Mouse (Mus musculus): ENCODE measurements at regions not wholly inside any gene's neighbourhood (a gene's known extent, or its start where the extent isn't known, plus 50 kb on each side); places are given as distances from the start of the nearest gene placed in this dataset.

DNA sequence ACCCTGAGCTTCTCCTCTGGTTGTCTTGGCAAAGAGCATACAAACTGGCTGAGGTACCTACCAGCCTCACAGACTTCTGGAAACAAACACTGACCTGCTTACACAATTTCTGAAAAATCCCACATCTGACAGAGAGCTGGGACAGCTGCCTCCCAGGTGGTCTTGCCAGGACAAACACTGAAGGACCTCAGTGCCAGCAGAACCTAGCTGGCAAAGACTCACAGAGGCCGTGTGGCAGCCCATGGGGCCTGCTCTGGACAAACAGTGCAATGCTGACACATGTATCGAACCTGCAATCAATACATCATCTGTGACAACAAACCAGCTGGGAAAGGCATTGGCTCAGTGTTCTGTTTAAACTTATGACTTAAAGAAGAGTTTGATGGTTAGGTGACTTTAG lies 167.4 kb downstream of the Pax1 start:
- Histone ChIP-seq H3K9ac (no peak overlapping the region), H3K27ac (no peak overlapping the region), H3K36me3 (no peaks in the 10 kb centered on the region), H3K4me2 (replicated peaks) (no peak overlapping the region), H3K4me3 (replicated peaks) (no peak overlapping the region), H3K27me3 (replicated peaks) (no peaks in the 10 kb centered on the region), H3K9me3 (no peaks in the 10 kb centered on the region), H3K4me1 (replicated peaks) (no peaks in the 10 kb centered on the region)
- ATAC-seq = no peak
- WGBS = 46% methylated on average over 2 of the region's 2 CpGs

DNA sequence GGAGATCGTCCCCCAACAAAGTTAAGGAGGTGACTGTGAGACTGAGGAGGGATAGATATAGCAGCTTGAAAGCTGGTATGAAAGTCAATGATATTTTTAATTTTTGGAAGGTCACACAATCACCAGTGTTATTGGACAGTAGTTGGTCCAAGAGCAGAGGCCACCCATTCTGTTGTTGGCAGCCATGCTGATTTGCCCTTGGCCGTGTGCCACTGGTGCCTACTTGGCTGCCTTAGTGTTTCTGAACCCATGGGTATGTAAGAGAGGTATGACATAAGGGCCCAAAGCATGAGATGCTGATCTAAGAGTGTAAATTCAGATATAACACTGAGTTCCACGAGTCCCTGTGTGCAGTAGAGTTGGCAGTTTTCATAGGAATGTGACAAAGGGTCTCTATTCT lies 153.7 kb downstream of the Pax1 start:
- no peaks in the 10 kb centered on the region for H3K27me3 ChIP-seq (replicated peaks)

DNA sequence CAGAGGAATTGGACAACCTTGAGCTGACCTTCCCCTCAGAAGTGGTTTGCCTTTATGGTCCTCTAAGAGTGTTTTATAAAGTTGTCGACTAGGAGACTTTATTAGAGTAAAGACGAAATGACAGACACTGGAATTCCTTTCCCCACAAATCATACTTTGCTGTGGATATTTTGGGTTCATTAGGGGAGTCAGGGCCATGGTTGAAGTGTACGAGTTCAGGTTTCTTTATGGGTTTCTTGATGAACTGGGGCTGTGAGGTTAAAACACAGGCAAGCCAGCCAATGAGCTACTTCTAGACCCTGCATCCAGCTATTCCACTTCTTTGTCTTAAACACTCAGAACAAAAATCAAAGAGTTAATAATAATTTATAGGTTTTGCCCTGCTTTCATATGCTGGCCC lies 153.0 kb downstream of the Pax1 start:
- no peak for ATAC-seq
- Histone ChIP-seq H3K36me3 (no peaks in the 10 kb centered on the region), H3K4me1 (replicated peaks) (no peaks in the 10 kb centered on the region), H3K4me3 (replicated peaks) (no peak overlapping the region), H3K4me2 (replicated peaks) (no peak overlapping the region), H3K9me3 (no peaks in the 10 kb centered on the region), H3K27me3 (replicated peaks) (no peaks in the 10 kb centered on the region), H3K27ac (no peak overlapping the region), H3K9ac (no peak overlapping the region)
- 72% methylated on average over 3 of the region's 3 CpGs for WGBS

More for the DNA sequence above, 153.7 kb downstream of the Pax1 start:
- Histone ChIP-seq H3K4me3 (replicated peaks) (no peak overlapping the region), H3K36me3 (no peaks in the 10 kb centered on the region), H3K4me2 (replicated peaks) (no peak overlapping the region), H3K9ac (no peak overlapping the region), H3K4me1 (replicated peaks) (no peaks in the 10 kb centered on the region), H3K27ac (no peak overlapping the region), H3K9me3 (no peaks in the 10 kb centered on the region)
- no peak for ATAC-seq
- 66% methylated on average over 3 of the region's 3 CpGs for WGBS

DNA sequence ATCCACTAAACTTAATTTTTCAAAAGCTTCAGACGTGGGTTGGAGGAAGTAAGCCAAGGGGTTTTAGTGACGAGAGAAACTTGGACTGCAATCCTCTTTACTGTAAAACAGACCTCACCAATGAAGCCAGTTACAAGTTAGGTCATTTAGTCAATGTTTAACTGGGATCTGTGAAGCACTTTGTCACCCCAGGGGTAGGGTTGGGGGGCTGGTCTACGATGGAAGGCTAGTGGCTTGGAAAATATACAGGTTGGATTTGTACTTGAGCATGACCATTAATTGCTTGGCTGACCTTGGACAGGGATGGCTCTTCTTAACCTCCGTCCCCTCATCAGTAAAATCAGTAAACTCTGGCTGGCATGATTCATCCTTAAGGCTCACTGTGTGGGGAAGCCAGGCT lies 142.2 kb downstream of the Pax1 start:
- ATAC-seq = no peak
- Histone ChIP-seq H3K4me2 (replicated peaks) (no peak overlapping the region), H3K36me3 (no peaks in the 10 kb centered on the region), H3K27me3 (replicated peaks) (no peaks in the 10 kb centered on the region), H3K27ac (no peak overlapping the region), H3K9ac (no peak overlapping the region), H3K4me3 (replicated peaks) (no peak overlapping the region), H3K9me3 (no peaks in the 10 kb centered on the region), H3K4me1 (replicated peaks) (no peaks in the 10 kb centered on the region)
- 49% methylated on average over 4 of the region's 4 CpGs for WGBS

DNA sequence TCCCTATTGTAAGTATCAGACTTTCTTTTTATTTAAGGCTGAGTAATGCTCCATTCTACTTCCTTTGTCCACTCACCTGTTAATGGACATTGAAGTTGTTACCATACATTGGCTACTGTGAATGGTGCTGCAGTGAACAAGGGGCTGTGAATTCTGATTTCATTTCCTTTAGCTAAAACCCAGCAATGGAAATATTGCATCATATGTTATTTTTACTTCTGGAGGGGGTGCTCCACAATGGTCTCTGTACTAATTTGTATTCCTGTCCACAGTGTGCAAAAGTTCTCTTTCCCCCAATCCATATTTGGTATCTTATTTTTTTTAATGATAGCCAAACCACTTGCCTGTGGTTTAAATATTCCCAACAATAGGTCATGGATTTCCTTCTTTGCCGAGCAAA lies 137.0 kb downstream of the Pax1 start:
- 85% methylated on average over 1 of the region's 1 CpGs for WGBS
- Histone ChIP-seq H3K9ac (no peak overlapping the region), H3K27me3 (replicated peaks) (no peaks in the 10 kb centered on the region), H3K36me3 (no peaks in the 10 kb centered on the region), H3K4me2 (replicated peaks) (no peak overlapping the region), H3K4me3 (replicated peaks) (no peak overlapping the region), H3K9me3 (no peaks in the 10 kb centered on the region), H3K27ac (no peak overlapping the region), H3K4me1 (replicated peaks) (no peaks in the 10 kb centered on the region)
- ATAC-seq = no peak

DNA sequence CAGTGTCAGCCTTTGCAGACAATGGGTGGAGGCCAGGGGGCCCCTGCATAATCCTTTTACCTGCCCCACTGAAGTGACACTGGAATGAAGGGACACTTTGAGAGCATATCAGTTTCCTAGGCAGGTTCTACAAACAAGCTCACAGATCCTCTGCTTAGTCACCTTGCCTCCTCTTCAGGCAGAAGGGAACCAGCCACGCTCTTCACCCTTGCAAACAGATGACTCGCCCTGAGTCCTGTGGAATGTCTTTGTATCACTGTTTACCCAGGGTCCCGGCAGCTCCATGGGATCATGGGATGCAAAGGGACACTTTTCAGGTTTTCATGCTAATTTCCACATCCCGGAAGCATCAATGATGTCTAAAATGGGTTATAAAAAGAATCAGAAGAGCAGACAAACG lies 94.2 kb downstream of the Pax1 start:
- 41% methylated on average over 5 of the region's 5 CpGs for WGBS

DNA sequence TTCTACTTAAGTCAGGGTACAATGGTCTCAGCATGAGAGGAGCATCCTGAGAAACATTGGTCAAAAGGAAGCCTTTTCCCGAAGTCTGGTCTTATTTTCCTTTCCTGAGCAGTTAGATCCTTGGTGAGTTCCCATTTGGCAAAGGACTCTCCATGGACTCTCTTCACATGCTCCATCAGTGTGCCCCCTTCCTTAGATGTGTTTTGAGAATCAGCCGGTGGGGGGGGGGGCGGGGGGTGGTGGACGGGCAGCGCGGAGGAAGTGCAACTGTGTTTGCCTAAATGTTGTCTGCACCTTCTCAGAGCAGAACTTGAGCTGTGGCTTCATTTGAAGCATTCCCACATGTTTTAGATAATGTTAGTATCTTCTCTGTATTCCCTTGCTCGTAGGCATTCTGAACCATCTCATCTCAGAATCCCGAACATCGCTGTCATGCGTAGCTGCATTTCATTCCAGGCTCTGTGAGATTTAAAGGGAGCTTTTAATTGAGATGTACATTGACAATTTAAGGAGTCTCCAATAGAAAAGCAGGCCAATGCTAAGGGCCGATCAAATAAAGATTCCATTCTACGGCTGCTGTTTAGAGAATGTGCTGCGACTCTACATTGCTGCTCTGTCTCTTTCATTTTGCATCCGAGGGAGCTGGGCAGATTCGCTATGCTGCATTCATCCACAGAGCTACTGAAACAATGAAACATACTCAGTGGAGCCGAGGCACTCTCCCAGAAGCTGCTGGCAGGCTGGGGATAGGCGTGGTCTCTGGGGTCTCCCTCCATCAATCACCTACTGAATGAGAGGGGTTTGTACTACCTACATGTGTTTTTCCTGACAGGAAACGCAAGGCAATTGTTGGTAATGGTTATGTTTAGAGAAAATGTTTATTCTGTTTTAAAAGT lies 92.9 kb downstream of the Pax1 start:
- no peak for ATAC-seq
- Histone ChIP-seq H3K36me3 (no peaks in the 10 kb centered on the region), H3K27ac (no peak overlapping the region), H3K27me3 (replicated peaks) (no peaks in the 10 kb centered on the region), H3K4me3 (replicated peaks) (no peak overlapping the region), H3K4me2 (replicated peaks) (no peak overlapping the region; the same call in 1 of the 2 replicates), H3K9me3 (no peaks in the 10 kb centered on the region), H3K4me1 (replicated peaks) (no peaks in the 10 kb centered on the region), H3K9ac (no peak overlapping the region)
- WGBS = 54% methylated on average over 18 of the region's 18 CpGs

More for the DNA sequence above, 94.2 kb downstream of the Pax1 start:
- Histone ChIP-seq H3K4me1 (replicated peaks) (no peaks in the 10 kb centered on the region), H3K27me3 (replicated peaks) (no peaks in the 10 kb centered on the region), H3K4me2 (replicated peaks) (no peak overlapping the region), H3K9me3 (no peaks in the 10 kb centered on the region), H3K9ac (no peak overlapping the region), H3K27ac (no peak overlapping the region), H3K36me3 (no peaks in the 10 kb centered on the region), H3K4me3 (replicated peaks) (no peak overlapping the region)
- ATAC-seq = no peak
